Mouse (Mus musculus): ENCODE measurements around the gene Tmem40. TPM values are rescaled to one million over a fixed set of nuclear protein-coding genes. Genes with fewer than 3 reads are reported as not detected.

Gene Tmem40
- total and polyA plus RNA-seq, 3 experiments = 13.8 to 16.4 TPM; not detected in 1

DNA sequence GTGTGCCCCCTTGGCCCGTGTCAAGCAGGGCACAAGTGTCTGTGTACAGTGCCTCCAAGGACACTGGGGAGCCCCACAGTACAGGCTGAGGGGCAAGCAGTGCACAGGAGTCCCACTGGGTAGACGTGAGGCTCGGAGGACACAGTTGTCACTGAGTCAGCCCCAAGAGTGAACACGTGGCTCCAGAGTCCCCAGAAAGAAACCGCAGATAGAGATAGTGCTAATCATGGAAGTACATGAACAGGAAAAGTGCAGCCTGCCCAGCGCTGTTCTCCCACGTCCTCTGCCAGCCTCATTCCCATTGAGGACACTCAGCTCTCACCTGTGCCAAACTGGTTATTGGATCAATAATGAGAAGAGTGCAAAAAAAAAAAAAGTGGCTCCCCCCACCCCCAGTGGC, 6.7 kb downstream of the Tmem40 start (continued):
- TF ChIP-seq POLR2A (IDR thresholded peaks at IDR 0.05; ENCODE audit: control insufficient read depth in 1 of 2, insufficient read depth in 1 of 2, low read depth in 1 of 2, low read length in 2 of 2, poor library complexity in 1 of 2) = no peak
- TF ChIP-seq USF2 (IDR thresholded peaks at IDR 0.05; ENCODE audit: borderline replicate concordance in 1 of 2, insufficient read depth in 1 of 2, low read depth in 1 of 2, low read length in 2 of 2) = peak in 1 of 2 experiments; percentile 61; a peak in 1 of 4 replicates
- peak; percentile 68 for TF ChIP-seq BHLHE40 (IDR thresholded peaks at IDR 0.05; ENCODE audit: borderline replicate concordance, low read depth, low read length)
- TF ChIP-seq RAD21 (IDR thresholded peaks at IDR 0.05; ENCODE audit: low read depth, low read length) = no peak
- no peak for TF ChIP-seq KAT2A (conservative IDR thresholded peaks at IDR 0.05; ENCODE audit: low read depth, low read length)
- no peak for TF ChIP-seq ZMIZ1 (IDR thresholded peaks at IDR 0.05; ENCODE audit: low read depth, low read length)
- peak; percentile 94 for TF ChIP-seq GATA1 (IDR thresholded peaks at IDR 0.05; ENCODE audit: low read depth, low read length)
- peak; percentile 91 for TF ChIP-seq TCF12 (IDR thresholded peaks at IDR 0.05; ENCODE audit: low read depth, low read length)
- TF ChIP-seq MYB (IDR thresholded peaks at IDR 0.05; ENCODE audit: low read depth, low read length) = no peak
- TF ChIP-seq CHD1 (IDR thresholded peaks at IDR 0.05; ENCODE audit: low read depth, low read length) = no peak
- no peak for TF ChIP-seq JUND (IDR thresholded peaks at IDR 0.05; ENCODE audit: low read depth, low read length)
- TF ChIP-seq EP300 (IDR thresholded peaks at IDR 0.05; ENCODE audit: low read depth in 1 of 2, low read length in 2 of 2) = peak; percentile 90 to 93
- peak; percentile 98 for TF ChIP-seq MAX (IDR thresholded peaks at IDR 0.05; ENCODE audit: low read length)
- no peak for TF ChIP-seq ZC3H11A (IDR thresholded peaks at IDR 0.05; ENCODE audit: low read depth, low read length)
- TF ChIP-seq TAL1 (IDR thresholded peaks at IDR 0.05; ENCODE audit: low read length) = peak; percentile 74
- TF ChIP-seq POLR2AphosphoS2 (IDR thresholded peaks at IDR 0.05; ENCODE audit: low read length) = no peak
- TF ChIP-seq CTCF (IDR thresholded peaks at IDR 0.05 in 2 of 3, conservative IDR thresholded peaks at IDR 0.05 in 1 of 3; ENCODE audit: control insufficient read depth in 1 of 3, insufficient read depth in 1 of 3, low read depth in 2 of 3, low read length in 3 of 3, poor library complexity in 1 of 3, severe bottlenecking in 1 of 3) = no peak
- peak; percentile 91 for TF ChIP-seq SIN3A (IDR thresholded peaks at IDR 0.05; ENCODE audit: low read length)
- TF ChIP-seq SMC3 (IDR thresholded peaks at IDR 0.05; ENCODE audit: low read depth, low read length) = no peak

DNA sequence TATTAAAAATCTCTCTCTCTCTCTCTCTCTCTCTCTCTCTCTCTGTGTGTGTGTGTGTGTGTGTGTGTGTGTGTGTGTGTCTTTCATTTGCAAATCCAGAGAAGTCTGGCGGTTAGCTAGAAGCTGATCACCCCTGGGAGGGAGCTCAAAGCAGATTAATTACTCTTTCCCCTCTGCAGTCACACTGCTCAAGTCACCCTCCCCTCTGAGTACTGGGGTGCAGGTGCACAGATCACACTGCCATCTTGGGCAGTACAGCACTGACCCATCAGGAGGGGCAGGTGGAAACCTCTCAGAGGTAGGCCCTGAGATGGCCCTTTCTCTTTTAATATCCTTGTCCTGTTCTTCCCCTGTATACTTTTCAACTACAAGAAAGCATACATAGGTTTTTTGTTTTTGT, 15.9 kb downstream of the Tmem40 start:
- TF ChIP-seq POLR2A (IDR thresholded peaks at IDR 0.05; ENCODE audit: control insufficient read depth in 1 of 2, insufficient read depth in 1 of 2, low read depth in 1 of 2, low read length in 2 of 2, poor library complexity in 1 of 2) (no peak), GATA1 (IDR thresholded peaks at IDR 0.05; ENCODE audit: low read depth, low read length) (no peak), KAT2A (conservative IDR thresholded peaks at IDR 0.05; ENCODE audit: low read depth, low read length) (no peak), SIN3A (IDR thresholded peaks at IDR 0.05; ENCODE audit: low read length) (no peak), ZMIZ1 (IDR thresholded peaks at IDR 0.05; ENCODE audit: low read depth, low read length) (no peak), POLR2AphosphoS2 (IDR thresholded peaks at IDR 0.05; ENCODE audit: low read length) (no peak), USF2 (IDR thresholded peaks at IDR 0.05; ENCODE audit: borderline replicate concordance in 1 of 2, insufficient read depth in 1 of 2, low read depth in 1 of 2, low read length in 2 of 2) (no peak), POLR2AphosphoS5 (IDR thresholded peaks at IDR 0.05; ENCODE audit: borderline replicate concordance, low read depth, low read length) (no peak), NRF1 (IDR thresholded peaks at IDR 0.05; ENCODE audit: insufficient read depth, low read depth, low read length, poor library complexity, severe bottlenecking) (no peak), NELFE (IDR thresholded peaks at IDR 0.05; ENCODE audit: low read depth, low read length) (no peak), HCFC1 (IDR thresholded peaks at IDR 0.05; ENCODE audit: low read depth, low read length) (no peak)
- no peaks in the 10 kb centered on the region; a peak in 1 of 4 replicates for H3K4me1 ChIP-seq (ENCODE audit: control insufficient read depth in 1 of 2, insufficient read depth in 2 of 2, low read length in 2 of 2)
- H3K79me2 ChIP-seq (ENCODE audit: control insufficient read depth, insufficient read depth, low read length, poor library complexity) = no peaks in the 10 kb centered on the region
- H3K4me3 ChIP-seq (ENCODE audit: control insufficient read depth in 1 of 2, insufficient read depth in 1 of 2, low read depth in 2 of 2, low read length in 2 of 2) = no peak overlapping the region
- DNase-seq (ENCODE audit: low read depth, low spot score) = no peak
- H3K9me3 ChIP-seq (replicated peaks; ENCODE audit: insufficient read depth, low read length) = no peaks in the 10 kb centered on the region
- H3K27me3 ChIP-seq (ENCODE audit: control insufficient read depth in 1 of 2, insufficient read depth in 2 of 2, low read length in 2 of 2) = no peaks in the 10 kb centered on the region
- no peaks in the 10 kb centered on the region for H3K36me3 ChIP-seq (ENCODE audit: control insufficient read depth in 1 of 2, insufficient read depth in 2 of 2, low read length in 2 of 2)
- H3K9ac ChIP-seq (ENCODE audit: control insufficient read depth, low read depth, low read length, poor library complexity, severe bottlenecking) = no peak overlapping the region
- H3K27ac ChIP-seq (ENCODE audit: control insufficient read depth, low read depth, low read length) = no peak overlapping the region
